Comparison of ENCODE assay signal across 28 mouse cellular contexts in genomic region chr2:157053124-157053523, GRCm38 (mm10). TPM values are rescaled to one million over a fixed set of nuclear protein-coding genes. Genes with fewer than 3 reads are reported as not detected.
DNase-seq lines count a peak whose midpoint lies in the region; ATAC-seq and TF ChIP-seq lines count a peak whose summit lies in the region.
"Had no signal": no experiment of that assay in that cellular context is flagged by ENCODE, and none has a peak within 500 bp of the region (broad histone marks: within the 10 kb centered on the region; RNA-seq: fewer than 3 reads in every experiment).

No protein-coding gene starts in this region.

- H3K4me1 ChIP-seq in cerebellum, adult 2 months (ENCODE audit: control insufficient read depth, insufficient read depth, low read length): peaks cover 78% of the 10 kb centered on the region
- peaks cover 61% of the 10 kb centered on the region for H3K4me1 ChIP-seq in heart, embryonic 13.5 days

- H3K4me2 ChIP-seq in heart, embryonic 13.5 days: no peak overlapping the region
- H3K4me2 ChIP-seq: embryonic facial prominence, embryonic 12.5 days; forebrain, embryonic 13.5 days; forebrain, embryonic 15.5 days had no signal

- H3K27me3 ChIP-seq in cerebellum, adult 2 months (ENCODE audit: control insufficient read depth, insufficient read depth, low read length): no peaks in the 10 kb centered on the region
- no peaks in the 10 kb centered on the region for H3K27me3 ChIP-seq in heart, embryonic 13.5 days (replicated peaks)
- H3K27me3 ChIP-seq: CH12.LX; embryonic facial prominence, embryonic 12.5 days; forebrain, embryonic 13.5 days; forebrain, embryonic 15.5 days; Patski had no signal

- no peak for TF ChIP-seq CTCF in cerebellum, adult 2 months (IDR thresholded peaks at IDR 0.05; ENCODE audit: borderline replicate concordance, insufficient read depth, low read depth, low read length)
- no peak for TF ChIP-seq CTCF in gastrocnemius, adult 2 months (IDR thresholded peaks at IDR 0.05)
- no peak for TF ChIP-seq CTCF in layer of hippocampus, adult 2 months (conservative IDR thresholded peaks at IDR 0.05)

- H3K9ac ChIP-seq in heart, embryonic 13.5 days: no peak overlapping the region
- H3K9ac ChIP-seq: embryonic facial prominence, embryonic 12.5 days; forebrain, embryonic 13.5 days; forebrain, embryonic 15.5 days; forebrain, postnatal 0 days had no signal

- H3K27ac ChIP-seq in cerebellum, adult 2 months (ENCODE audit: insufficient read depth, low read length): peak overlapping the region; percentile 68
- no peak overlapping the region for H3K27ac ChIP-seq in gastrocnemius, adult 2 months
- peak overlapping the region; percentile 63; the same call in 1 of the 2 replicates for H3K27ac ChIP-seq in heart, embryonic 13.5 days (replicated peaks)
- peak overlapping the region; percentile 88; the same call in 1 of the 2 replicates for H3K27ac ChIP-seq in layer of hippocampus, adult 2 months
- H3K27ac ChIP-seq: embryonic facial prominence, embryonic 10.5 days; embryonic facial prominence, embryonic 12.5 days; forebrain, embryonic 13.5 days; forebrain, embryonic 15.5 days had no signal

- intact Hi-C loops in gastrocnemius, adult 2 months (cut with DNase I): no loop called here
- intact Hi-C loops in heart, postnatal 36 days (cut with DNase I): no loop called here

- WGBS in cerebellum, adult 2 months: 66% methylated on average over 5 of the region's 5 CpGs
- 88% methylated on average over 5 of the region's 5 CpGs for WGBS in heart, embryonic 13.5 days

- H3K4me3 ChIP-seq in cerebellum, adult 2 months (replicated peaks; ENCODE audit: insufficient read depth, low read depth, low read length): no peak overlapping the region
- no peak overlapping the region for H3K4me3 ChIP-seq in gastrocnemius, adult 2 months
- H3K4me3 ChIP-seq in heart, embryonic 13.5 days: no peak overlapping the region
- H3K4me3 ChIP-seq in layer of hippocampus, adult 2 months: no peak overlapping the region
- H3K4me3 ChIP-seq: embryonic facial prominence, embryonic 10.5 days; embryonic facial prominence, embryonic 12.5 days; forebrain, embryonic 13.5 days; forebrain, embryonic 15.5 days had no signal

- peak in 1 of 2 experiments; percentile 53 for DNase-seq in cerebellum, adult 2 months
- no peak for DNase-seq in cerebellum, adult 11 months
- peak; percentile 13 for DNase-seq in gastrocnemius, adult 2 months
- no peak for DNase-seq in gastrocnemius, postnatal 4 days (ENCODE audit: low spot score in 2 of 2)
- DNase-seq in heart, postnatal 36 days: no peak
- DNase-seq in layer of hippocampus, adult 2 months (ENCODE audit: low spot score in 2 of 2): no peak
- no peak for DNase-seq in layer of hippocampus, postnatal 14 days (ENCODE audit: low spot score in 2 of 2)
- DNase-seq: adrenal gland, adult 8-10 months; adrenal gland, postnatal 36 days; B cell, adult 2 months; cerebellum, adult 18-20 months; cerebellum, adult 9-10 months; forebrain, postnatal 0 days had no signal

- peaks cover 71% of the 10 kb centered on the region for H3K36me3 ChIP-seq in heart, embryonic 13.5 days
- H3K36me3 ChIP-seq: G1E had no signal

- no peak for ATAC-seq in heart, embryonic 13.5 days (ENCODE audit: extremely low read depth, insufficient number of reproducible peaks, low FRiP score, low TSS enrichment)
- ATAC-seq: activated CD4-positive, CD25-positive, alpha-beta regulatory T cell, adult 4 months; CD4-positive, CD25-positive, alpha-beta regulatory T cell, adult 4 months; forebrain, embryonic 13.5 days; forebrain, embryonic 15.5 days; forebrain, postnatal 0 days had no signal

- H3K9me3 ChIP-seq in heart, embryonic 13.5 days: no peaks in the 10 kb centered on the region
- H3K9me3 ChIP-seq: embryonic facial prominence, embryonic 10.5 days; embryonic facial prominence, embryonic 12.5 days; forebrain, embryonic 13.5 days; forebrain, embryonic 15.5 days; G1E had no signal

- no peak for TF ChIP-seq POLR2A in cerebellum, adult 2 months (IDR thresholded peaks at IDR 0.05; ENCODE audit: borderline replicate concordance, insufficient read depth, low read length)

RNA-seq across cellular contexts. Expression of gene Soga1, which starts 25.9 kb away (rescaled TPM):
- 38.3 and 50.1 TPM in 2 replicates for polyA plus RNA-seq in cerebellum, adult 2 months (2012; rRNA removed)
- 1 to 10 TPM; 2.8 to 4.5 TPM for total RNA-seq in gastrocnemius, adult 2 months (2021)
- 10 to 100 TPM; 33.7 to 34.6 TPM for total RNA-seq in gastrocnemius, postnatal 4 days (2021)
- polyA plus RNA-seq in heart, embryonic 13.5 days (2015; fragmentation: Nextera tagmentation; extraction: Ambion mirVana): 2.6 TPM in 2 replicates
- total RNA-seq in heart, postnatal 36 days (2021): 10 to 100 TPM; 11.5 to 13.4 TPM
- total RNA-seq in layer of hippocampus, adult 2 months (2021): 10 to 100 TPM; 31.4 to 36.3 TPM
- total RNA-seq in layer of hippocampus, postnatal 14 days (2021): 10 to 100 TPM; 63.0 to 66.5 TPM

RNA-seq across cellular contexts. Expression of gene Tldc2, which starts 33.7 kb away (rescaled TPM):
- 6.0 and 7.1 TPM in 2 replicates for polyA plus RNA-seq in cerebellum, adult 2 months (2012; rRNA removed)
- not detected for total RNA-seq in gastrocnemius, adult 2 months (2021)
- total RNA-seq in gastrocnemius, postnatal 4 days (2021): not detected
- not detected in 2 replicates for polyA plus RNA-seq in heart, embryonic 13.5 days (2015; fragmentation: Nextera tagmentation; extraction: Ambion mirVana)
- total RNA-seq in heart, postnatal 36 days (2021): not detected
- not detected for total RNA-seq in layer of hippocampus, adult 2 months (2021)
- not detected for total RNA-seq in layer of hippocampus, postnatal 14 days (2021)
- total RNA-seq: adrenal gland, adult 18-20 months; adrenal gland, adult 8-10 months; adrenal gland, postnatal 14 days; adrenal gland, postnatal 36 days; CH12.LX; forebrain, postnatal 0 days; G1E had no signal
- polyA plus RNA-seq: activated CD4-positive, CD25-positive, alpha-beta regulatory T cell, adult 4 months; CD4-positive, CD25-positive, alpha-beta regulatory T cell, adult 4 months; cortical plate, adult 2 months; embryonic facial prominence, embryonic 10.5 days; embryonic facial prominence, embryonic 12.5 days; embryonic facial prominence, embryonic 14.5 days; forebrain, embryonic 11.5 days; forebrain, embryonic 13.5 days; forebrain, embryonic 15.5 days; forebrain, postnatal 0 days; G1E had no signal

RNA-seq across cellular contexts. Expression of gene Dsn1, which starts 46.2 kb away (rescaled TPM):
- 4.6 and 4.8 TPM in 2 replicates for polyA plus RNA-seq in cerebellum, adult 2 months (2012; rRNA removed)
- 1 to 10 TPM; 1.2 to 1.6 TPM for total RNA-seq in gastrocnemius, adult 2 months (2021)
- total RNA-seq in gastrocnemius, postnatal 4 days (2021): 10 to 100 TPM; 11.6 to 12.3 TPM
- 30.2 and 33.6 TPM in 2 replicates for polyA plus RNA-seq in heart, embryonic 13.5 days (2015; fragmentation: Nextera tagmentation; extraction: Ambion mirVana)
- total RNA-seq in heart, postnatal 36 days (2021): 1 to 10 TPM; 1.6 to 2.2 TPM
- total RNA-seq in layer of hippocampus, adult 2 months (2021): 1 to 10 TPM; 2.8 to 3.7 TPM
- 1 to 10 TPM; 4.0 to 5.4 TPM for total RNA-seq in layer of hippocampus, postnatal 14 days (2021)
